Mouse (Mus musculus): ENCODE results near the gene Sgms2. TPM values are rescaled to one million over a fixed set of nuclear protein-coding genes. Genes with fewer than 3 reads are reported as not detected.

Gene Sgms2
- polyA plus RNA-seq, 1 experiment from 2014 or later: 1.6 TPM

GRCm38 (mm10) chr3:131490143-131490908, 885 bp downstream of the Sgms2 start:
- H3K9me3 ChIP-seq (ENCODE audit: control insufficient read depth, low read length): no peaks in the 10 kb centered on the region
- H3K9ac ChIP-seq (replicated peaks; ENCODE audit: low read depth, low read length): peak overlapping the region; percentile 63
- H3K36me3 ChIP-seq (ENCODE audit: control insufficient read depth, insufficient read depth, low read length): no peaks in the 10 kb centered on the region
- peaks cover 45% of the 10 kb centered on the region for H3K27me3 ChIP-seq (ENCODE audit: control insufficient read depth, insufficient read depth, low read length)
- peak; percentile 88 for ATAC-seq (ENCODE audit: low read depth)
- H3K4me3 ChIP-seq (ENCODE audit: low read depth, low read length): peak overlapping the region; percentile 62
- H3K27ac ChIP-seq (ENCODE audit: low read depth, low read length): no peak overlapping the region
- under 1% methylated on average over 55 of the region's 78 CpGs for WGBS
- H3K4me2 ChIP-seq (ENCODE audit: low read depth, low read length): peak overlapping the region; percentile 98
- 0 out of 2 replicates have a peak, but pooled peaks cover 8% of the 10 kb centered on the region for H3K4me1 ChIP-seq (ENCODE audit: control insufficient read depth, insufficient read depth, low read length)

DNA sequence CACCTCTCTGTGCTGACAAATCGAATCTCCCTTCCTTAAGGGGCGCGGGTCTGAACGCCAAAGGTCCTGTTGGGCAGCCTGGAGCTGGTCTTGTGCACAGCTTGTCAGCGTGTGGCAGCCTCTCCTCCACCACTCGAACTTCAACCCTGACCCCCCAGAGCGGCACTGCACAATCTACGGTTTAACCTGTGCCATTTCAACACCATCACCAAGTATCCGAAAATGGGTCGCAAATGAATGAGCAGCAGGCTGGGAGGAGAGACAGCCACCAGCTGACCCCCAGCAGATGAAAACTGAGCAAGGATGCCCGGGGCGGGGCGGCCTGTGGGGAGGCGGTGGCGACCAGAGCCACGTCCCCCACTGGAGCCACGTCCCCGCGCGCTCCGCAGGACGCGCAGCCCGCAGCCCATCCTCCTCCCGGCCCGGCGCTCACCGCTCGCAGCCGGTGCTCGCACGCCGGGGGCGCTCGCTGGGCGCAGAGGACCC, 1.5 kb downstream of the Sgms2 start:
- no peaks in the 10 kb centered on the region for H3K36me3 ChIP-seq (ENCODE audit: control insufficient read depth, insufficient read depth, low read length)
- peak; percentile 81 for ATAC-seq (ENCODE audit: low read depth)
- 0% methylated on average over 20 of the region's 36 CpGs for WGBS
- peak overlapping the region; percentile 62 for H3K4me3 ChIP-seq (ENCODE audit: low read depth, low read length)
- peaks cover 44% of the 10 kb centered on the region for H3K27me3 ChIP-seq (ENCODE audit: control insufficient read depth, insufficient read depth, low read length)
- H3K9me3 ChIP-seq (ENCODE audit: control insufficient read depth, low read length): no peaks in the 10 kb centered on the region
- 0 out of 2 replicates have a peak, but pooled peaks cover 8% of the 10 kb centered on the region for H3K4me1 ChIP-seq (ENCODE audit: control insufficient read depth, insufficient read depth, low read length)
- H3K4me2 ChIP-seq (ENCODE audit: low read depth, low read length): peak overlapping the region; percentile 98
- H3K9ac ChIP-seq (replicated peaks; ENCODE audit: low read depth, low read length): peak overlapping the region; percentile 63
- no peak overlapping the region for H3K27ac ChIP-seq (ENCODE audit: low read depth, low read length)

DNA sequence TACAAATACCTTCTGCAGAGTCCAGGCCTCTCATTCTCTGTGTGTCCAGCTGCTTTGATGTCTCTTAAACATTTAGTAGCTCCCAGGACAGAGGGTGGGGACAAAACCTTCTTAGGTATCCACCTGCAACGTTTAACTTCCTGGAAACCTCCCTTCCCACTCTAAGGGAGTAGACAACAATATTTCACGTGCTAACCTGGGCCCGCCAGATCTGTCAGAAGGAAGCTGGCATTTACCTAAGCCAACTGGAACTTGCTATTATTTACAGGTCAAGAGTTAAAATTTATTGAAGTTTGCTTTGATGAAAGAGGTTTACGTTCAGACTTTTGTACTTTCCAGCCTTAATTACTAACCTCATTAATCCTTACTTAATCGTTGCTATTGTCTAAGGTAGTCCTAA, 2.2 kb downstream of the Sgms2 start:
- Histone ChIP-seq H3K9me3 (ENCODE audit: control insufficient read depth, low read length) (no peaks in the 10 kb centered on the region), H3K27me3 (ENCODE audit: control insufficient read depth, insufficient read depth, low read length) (peaks cover 44% of the 10 kb centered on the region), H3K4me3 (ENCODE audit: low read depth, low read length) (no peak overlapping the region), H3K4me1 (ENCODE audit: control insufficient read depth, insufficient read depth, low read length) (0 out of 2 replicates have a peak, but pooled peaks cover 8% of the 10 kb centered on the region), H3K4me2 (ENCODE audit: low read depth, low read length) (no peak overlapping the region; the same call in 1 of the 2 replicates), H3K36me3 (ENCODE audit: control insufficient read depth, insufficient read depth, low read length) (no peaks in the 10 kb centered on the region), H3K9ac (replicated peaks; ENCODE audit: low read depth, low read length) (no peak overlapping the region), H3K27ac (ENCODE audit: low read depth, low read length) (no peak overlapping the region)
- WGBS: 31% methylated on average over 5 of the region's 5 CpGs
- no peak for ATAC-seq (ENCODE audit: low read depth)

DNA sequence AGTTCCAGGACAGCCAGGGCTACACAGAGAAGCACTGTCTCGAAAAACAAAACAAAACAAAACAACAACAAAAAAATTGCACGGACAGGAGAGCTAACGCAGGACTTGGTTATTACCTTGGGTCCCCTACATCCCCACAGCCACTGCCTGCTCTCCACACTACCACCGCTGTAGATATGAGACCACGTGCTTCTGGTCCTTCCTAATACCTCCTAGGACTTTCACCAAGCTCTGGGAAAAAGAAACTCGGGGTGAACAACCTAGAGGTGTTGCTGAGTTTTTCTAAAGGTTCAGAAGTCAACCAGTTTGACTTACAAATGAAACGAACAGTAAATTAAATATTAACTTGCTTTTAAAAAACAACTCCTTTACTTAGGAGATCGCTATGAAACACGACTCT, 2.8 kb downstream of the Sgms2 start:
- Histone ChIP-seq H3K4me3 (ENCODE audit: low read depth, low read length) (no peak overlapping the region), H3K4me1 (ENCODE audit: control insufficient read depth, insufficient read depth, low read length) (0 out of 2 replicates have a peak, but pooled peaks cover 8% of the 10 kb centered on the region), H3K27ac (ENCODE audit: low read depth, low read length) (no peak overlapping the region), H3K27me3 (ENCODE audit: control insufficient read depth, insufficient read depth, low read length) (peaks cover 39% of the 10 kb centered on the region), H3K9ac (replicated peaks; ENCODE audit: low read depth, low read length) (no peak overlapping the region), H3K4me2 (ENCODE audit: low read depth, low read length) (no peak overlapping the region), H3K9me3 (ENCODE audit: control insufficient read depth, low read length) (no peaks in the 10 kb centered on the region), H3K36me3 (ENCODE audit: control insufficient read depth, insufficient read depth, low read length) (no peaks in the 10 kb centered on the region)
- WGBS: 70% methylated on average over 9 of the region's 9 CpGs
- no peak for ATAC-seq (ENCODE audit: low read depth)

- no peak overlapping the region for H3K4me2 ChIP-seq (ENCODE audit: low read depth, low read length)
- 75% methylated on average over 5 of the region's 5 CpGs for WGBS
- peaks cover 14% of the 10 kb centered on the region for H3K27me3 ChIP-seq (ENCODE audit: control insufficient read depth, insufficient read depth, low read length)
- no peak overlapping the region for H3K27ac ChIP-seq (ENCODE audit: low read depth, low read length)
- H3K9me3 ChIP-seq (ENCODE audit: control insufficient read depth, low read length): no peaks in the 10 kb centered on the region
- 0 out of 2 replicates have a peak, but pooled peaks cover 3% of the 10 kb centered on the region for H3K4me1 ChIP-seq (ENCODE audit: control insufficient read depth, insufficient read depth, low read length)
- no peak for ATAC-seq (ENCODE audit: low read depth)
- H3K9ac ChIP-seq (replicated peaks; ENCODE audit: low read depth, low read length): no peak overlapping the region
- no peak overlapping the region for H3K4me3 ChIP-seq (ENCODE audit: low read depth, low read length)
- no peaks in the 10 kb centered on the region for H3K36me3 ChIP-seq (ENCODE audit: control insufficient read depth, insufficient read depth, low read length)
Measured at GRCm38 (mm10) chr3:131485388-131485787, 5.8 kb downstream of the Sgms2 start.

DNA sequence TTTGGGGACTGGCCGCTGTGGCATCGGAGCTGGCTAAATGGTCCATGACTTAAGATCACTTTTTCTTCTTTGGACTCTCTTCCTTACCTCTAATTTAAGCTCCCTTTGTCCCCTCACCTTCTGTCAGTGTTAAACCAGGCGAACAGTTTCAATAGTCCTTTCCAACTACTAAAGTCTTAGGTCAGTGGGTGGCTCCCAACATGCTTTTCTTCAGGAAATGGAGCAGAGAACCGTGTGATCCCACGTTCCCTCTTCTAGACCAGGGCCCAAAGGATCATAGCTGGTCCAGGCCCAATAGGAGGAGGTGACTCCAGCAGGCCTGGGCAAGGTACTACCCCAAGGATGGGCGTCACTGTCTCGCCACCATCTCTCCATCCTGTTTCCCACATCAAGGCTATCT, 7.6 kb downstream of the Sgms2 start:
- ATAC-seq (ENCODE audit: low read depth): no peak
- 73% methylated on average over 7 of the region's 7 CpGs for WGBS

GRCm38 (mm10) chr3:131481976-131482712, 9.1 kb downstream of the Sgms2 start:
- no peak overlapping the region for H3K4me3 ChIP-seq (ENCODE audit: low read depth, low read length)
- H3K9me3 ChIP-seq (ENCODE audit: control insufficient read depth, low read length): no peaks in the 10 kb centered on the region
- no peaks in the 10 kb centered on the region for H3K27me3 ChIP-seq (ENCODE audit: control insufficient read depth, insufficient read depth, low read length)
- H3K36me3 ChIP-seq (ENCODE audit: control insufficient read depth, insufficient read depth, low read length): no peaks in the 10 kb centered on the region
- no peak overlapping the region for H3K9ac ChIP-seq (replicated peaks; ENCODE audit: low read depth, low read length)
- WGBS: 35% methylated on average over 17 of the region's 17 CpGs
- no peaks in the 10 kb centered on the region for H3K4me1 ChIP-seq (ENCODE audit: control insufficient read depth, insufficient read depth, low read length)
- no peak overlapping the region for H3K4me2 ChIP-seq (ENCODE audit: low read depth, low read length)
- H3K27ac ChIP-seq (ENCODE audit: low read depth, low read length): no peak overlapping the region
- peak; percentile 28; the same call in 1 of the 2 replicates for ATAC-seq (ENCODE audit: low read depth)

More for the DNA sequence above, 7.6 kb downstream of the Sgms2 start:
- no peak overlapping the region for H3K27ac ChIP-seq (ENCODE audit: low read depth, low read length)
- H3K27me3 ChIP-seq (ENCODE audit: control insufficient read depth, insufficient read depth, low read length): peaks cover 7% of the 10 kb centered on the region; the same call in 1 of the 2 replicates
- no peak overlapping the region for H3K4me2 ChIP-seq (ENCODE audit: low read depth, low read length)
- no peaks in the 10 kb centered on the region for H3K9me3 ChIP-seq (ENCODE audit: control insufficient read depth, low read length)
- no peak overlapping the region for H3K4me3 ChIP-seq (ENCODE audit: low read depth, low read length)
- H3K9ac ChIP-seq (replicated peaks; ENCODE audit: low read depth, low read length): no peak overlapping the region
- no peaks in the 10 kb centered on the region for H3K4me1 ChIP-seq (ENCODE audit: control insufficient read depth, insufficient read depth, low read length)
- H3K36me3 ChIP-seq (ENCODE audit: control insufficient read depth, insufficient read depth, low read length): no peaks in the 10 kb centered on the region

DNA sequence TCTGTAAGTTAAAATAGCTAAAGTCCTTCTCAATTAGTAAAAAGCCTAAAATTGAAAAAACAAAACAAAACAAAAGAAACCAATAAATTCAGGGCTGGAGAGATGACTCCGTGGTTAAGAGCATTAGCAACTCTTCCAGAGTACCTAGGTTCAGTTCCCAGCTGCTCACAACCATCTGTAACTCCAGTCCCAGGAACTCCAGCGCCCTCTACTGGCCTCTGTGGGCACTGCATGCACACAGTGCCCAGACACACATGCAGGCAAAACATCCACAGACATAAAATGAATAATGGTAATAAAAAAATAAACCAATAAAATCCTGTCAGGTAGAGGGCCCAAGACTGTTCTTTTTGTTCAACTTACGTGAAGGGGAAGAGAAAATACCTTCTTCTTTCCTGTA, 10.6 kb downstream of the Sgms2 start:
- no peaks in the 10 kb centered on the region for H3K9me3 ChIP-seq (ENCODE audit: control insufficient read depth, low read length)
- WGBS: 62% methylated on average over 3 of the region's 3 CpGs
- H3K9ac ChIP-seq (replicated peaks; ENCODE audit: low read depth, low read length): no peak overlapping the region
- H3K36me3 ChIP-seq (ENCODE audit: control insufficient read depth, insufficient read depth, low read length): no peaks in the 10 kb centered on the region
- H3K4me3 ChIP-seq (ENCODE audit: low read depth, low read length): no peak overlapping the region
- no peak overlapping the region for H3K4me2 ChIP-seq (ENCODE audit: low read depth, low read length)
- H3K27ac ChIP-seq (ENCODE audit: low read depth, low read length): no peak overlapping the region
- H3K27me3 ChIP-seq (ENCODE audit: control insufficient read depth, insufficient read depth, low read length): no peaks in the 10 kb centered on the region
- ATAC-seq (ENCODE audit: low read depth): no peak
- H3K4me1 ChIP-seq (ENCODE audit: control insufficient read depth, insufficient read depth, low read length): no peaks in the 10 kb centered on the region

GRCm38 (mm10) chr3:131479415-131479814, 11.8 kb downstream of the Sgms2 start:
- 95% methylated on average over 3 of the region's 3 CpGs for WGBS

More at GRCm38 (mm10) chr3:131479415-131479814, 11.8 kb downstream of the Sgms2 start:
- Histone ChIP-seq H3K4me2 (ENCODE audit: low read depth, low read length) (no peak overlapping the region), H3K27me3 (ENCODE audit: control insufficient read depth, insufficient read depth, low read length) (no peaks in the 10 kb centered on the region), H3K4me3 (ENCODE audit: low read depth, low read length) (no peak overlapping the region), H3K4me1 (ENCODE audit: control insufficient read depth, insufficient read depth, low read length) (no peaks in the 10 kb centered on the region), H3K27ac (ENCODE audit: low read depth, low read length) (no peak overlapping the region), H3K9ac (replicated peaks; ENCODE audit: low read depth, low read length) (no peak overlapping the region), H3K9me3 (ENCODE audit: control insufficient read depth, low read length) (no peaks in the 10 kb centered on the region), H3K36me3 (ENCODE audit: control insufficient read depth, insufficient read depth, low read length) (no peaks in the 10 kb centered on the region)
- ATAC-seq (ENCODE audit: low read depth): no peak

Measured in neural tube, embryonic 14.5 days (tissue).